Mouse (Mus musculus): ENCODE results near the gene Scd1. TPM values are rescaled to one million over a fixed set of nuclear protein-coding genes. Genes with fewer than 3 reads are reported as not detected.

The Scd1 gene
- total RNA-seq, 2 experiments from 2014 or later: 34.1 to 67.0 TPM

- no peak for DNase-seq (ENCODE audit: low spot score)
- intact Hi-C loops (cut with DNase I): no loop called here
These were observed 4.1 kb downstream of the Scd1 start for GRCm38 (mm10) chr19:44403546-44403945.

DNA sequence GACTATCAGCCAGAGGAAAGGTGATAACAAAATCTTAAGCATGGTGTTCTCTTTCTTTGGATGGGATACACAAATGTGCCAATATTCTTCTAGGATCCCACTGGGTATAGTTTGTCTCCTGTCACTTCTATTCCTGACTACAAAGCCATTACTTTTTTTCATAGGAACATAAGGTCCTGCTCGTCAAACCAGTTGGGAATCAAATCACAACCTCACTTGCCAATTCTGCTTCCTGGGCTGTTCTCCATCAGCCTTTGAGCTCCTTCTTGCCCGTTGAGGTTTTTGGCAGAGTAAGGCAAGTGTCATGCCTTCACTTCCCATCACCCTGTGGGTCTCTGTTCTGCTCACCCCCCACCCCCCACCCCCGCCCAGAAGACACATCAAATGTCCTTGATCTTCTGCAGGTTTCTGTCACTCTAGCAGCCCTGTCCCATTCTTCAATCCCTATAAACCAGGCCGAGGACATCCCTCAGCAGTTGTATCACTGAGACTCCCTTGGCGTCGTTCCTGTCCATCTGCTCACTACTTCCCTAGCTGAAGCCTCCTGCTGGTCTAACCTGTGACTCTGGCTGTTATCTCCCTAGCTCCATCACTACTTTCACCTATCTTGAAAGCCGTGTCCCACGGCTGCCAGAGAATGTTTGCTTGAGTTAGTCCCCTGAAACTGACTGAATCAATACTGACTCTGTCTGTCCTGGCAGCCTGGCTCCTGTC, 7.0 kb downstream of the Scd1 start:
- no peak for DNase-seq (ENCODE audit: low spot score)
- intact Hi-C loops (cut with DNase I): no loop called here

DNA sequence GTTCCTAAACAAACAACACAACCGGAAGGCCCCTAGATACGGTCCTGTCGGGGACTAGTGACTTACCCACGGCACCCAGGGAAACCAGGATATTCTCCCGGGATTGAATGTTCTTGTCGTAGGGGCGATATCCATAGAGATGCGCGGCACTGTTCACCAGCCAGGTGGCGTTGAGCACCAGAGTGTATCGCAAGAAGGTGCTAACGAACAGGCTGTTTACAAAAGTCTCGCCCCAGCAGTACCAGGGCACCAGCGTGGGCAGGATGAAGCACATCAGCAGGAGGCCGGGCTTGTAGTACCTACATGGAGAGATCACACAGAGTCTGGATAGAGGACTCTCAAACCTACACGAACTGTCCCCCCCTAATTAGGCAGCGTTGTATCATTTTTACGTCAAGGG, 7.6 kb downstream of the Scd1 start:
- DNase-seq (ENCODE audit: low spot score): no peak
- intact Hi-C loops (cut with DNase I): no loop called here

DNA sequence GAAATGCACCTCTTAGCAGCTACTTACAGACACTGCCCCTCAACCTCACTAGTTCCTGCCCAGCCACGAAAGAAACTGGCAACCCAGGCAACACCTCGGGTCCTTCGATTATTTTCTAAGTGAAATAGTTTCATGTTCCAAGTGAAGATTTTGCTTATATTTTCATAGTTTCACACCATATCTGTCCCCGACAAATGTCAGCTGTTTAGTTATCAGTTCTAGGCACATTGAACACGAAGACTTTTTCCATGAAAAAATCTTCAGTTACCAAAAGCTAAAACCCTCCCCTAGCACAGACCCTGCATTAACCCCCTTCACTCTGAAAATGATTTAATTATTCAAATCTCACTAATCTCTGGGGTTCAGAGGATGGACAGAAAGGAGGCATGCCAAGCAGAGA, 10.9 kb downstream of the Scd1 start:
- intact Hi-C loops (cut with DNase I): no loop called here
- DNase-seq (ENCODE audit: low spot score): no peak

- no peak for DNase-seq (ENCODE audit: low spot score)
These were observed 12.7 kb downstream of the Scd1 start for GRCm38 (mm10) chr19:44394972-44395371.

DNA sequence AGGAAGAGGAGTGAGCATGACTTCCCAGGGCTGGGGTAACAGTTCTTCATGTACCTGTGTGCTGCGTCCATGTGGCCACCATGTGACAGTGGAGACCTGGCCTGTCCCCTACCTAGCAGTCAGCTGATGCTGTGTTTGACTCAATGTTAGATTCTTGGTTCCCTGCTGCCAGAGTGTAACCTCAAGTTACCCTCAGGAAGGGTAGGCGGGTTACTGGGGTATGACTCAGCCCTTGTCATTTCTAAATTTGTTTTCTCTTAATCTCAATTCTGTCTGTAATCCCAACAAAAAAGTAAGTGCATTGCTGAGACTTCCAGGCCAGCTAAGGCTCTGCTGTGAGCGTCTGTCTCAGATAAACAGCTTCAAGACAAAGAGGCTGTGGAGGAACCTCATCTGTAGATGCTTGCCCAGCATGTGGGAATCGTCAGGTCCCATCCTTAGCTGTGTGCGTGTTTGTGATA, 13.7 kb downstream of the Scd1 start:
- no peak for DNase-seq (ENCODE audit: low spot score)

More at GRCm38 (mm10) chr19:44394972-44395371, 12.7 kb downstream of the Scd1 start:
- intact Hi-C loops (cut with DNase I): no loop called here

DNA sequence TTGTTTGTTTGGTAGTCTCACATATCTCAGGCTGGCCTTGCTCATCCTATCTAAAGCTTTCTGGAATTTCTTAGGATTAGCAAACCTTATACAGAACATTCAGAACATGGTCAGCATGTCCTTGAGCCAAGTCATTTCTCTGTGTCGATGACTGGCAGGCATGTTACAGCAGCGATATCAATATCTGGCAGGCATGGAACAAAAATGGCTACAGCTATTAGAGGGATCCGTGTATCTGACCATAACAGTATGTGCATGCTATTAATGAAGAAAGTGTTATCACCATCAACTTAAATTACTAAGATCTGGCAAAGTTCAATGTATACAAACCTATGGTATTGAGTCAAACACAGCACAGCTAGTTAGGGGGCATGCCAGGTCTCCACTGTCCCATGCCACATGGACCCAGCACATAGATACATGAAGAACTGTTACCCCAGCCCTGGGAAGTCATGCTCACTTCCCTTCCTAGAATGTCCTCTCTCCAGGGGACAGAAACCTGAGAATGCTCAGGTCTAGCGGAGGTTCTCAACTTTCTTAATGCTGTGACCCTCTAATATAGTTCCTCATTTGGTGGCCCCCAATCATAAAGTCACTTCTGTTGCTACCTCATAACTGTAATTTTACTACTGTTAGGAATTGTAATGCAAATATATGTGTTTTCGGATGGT, 15.2 kb downstream of the Scd1 start:
- intact Hi-C loops (cut with DNase I): no loop called here
- DNase-seq (ENCODE audit: low spot score): no peak

More for the DNA sequence above, 13.7 kb downstream of the Scd1 start:
- intact Hi-C loops (cut with DNase I): no loop called here

GRCm38 (mm10) chr19:44391856-44392255, 15.8 kb downstream of the Scd1 start:
- no peak for DNase-seq (ENCODE audit: low spot score)

DNA sequence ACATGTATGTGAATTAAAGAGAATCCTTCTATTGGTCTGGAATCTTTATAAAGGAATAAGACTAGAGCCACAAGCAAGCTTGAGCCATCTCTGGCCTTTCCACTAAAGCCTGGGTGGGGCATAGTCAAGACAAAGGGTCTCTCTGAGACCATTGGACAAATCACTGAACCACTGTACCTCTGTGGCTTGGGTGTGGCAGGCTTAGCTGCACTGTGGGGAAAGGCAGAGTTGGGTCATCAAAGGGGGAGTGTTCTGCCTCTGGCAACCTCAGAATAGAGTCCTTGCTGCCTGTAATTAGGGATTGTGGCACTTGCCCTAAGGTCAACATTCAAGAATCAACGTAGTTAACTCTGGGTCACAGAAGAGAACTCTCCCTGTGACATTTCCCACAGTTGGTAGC, 18.2 kb downstream of the Scd1 start:
- DNase-seq (ENCODE audit: low spot score): no peak

More at GRCm38 (mm10) chr19:44391856-44392255, 15.8 kb downstream of the Scd1 start:
- intact Hi-C loops (cut with DNase I): no loop called here

GRCm38 (mm10) chr19:44388475-44389428, 18.9 kb downstream of the Scd1 start:
- intact Hi-C loops (cut with DNase I): loop anchor here (2.0 kb wide), 1 partner anchor 20 kb away; no protein-coding TSS in a partner anchor
- DNase-seq (ENCODE audit: low spot score): peak; percentile 92

More for the DNA sequence above, 18.2 kb downstream of the Scd1 start:
- intact Hi-C loops (cut with DNase I): loop anchor here (2.0 kb wide), 1 partner anchor 19 kb away; no protein-coding TSS in a partner anchor

DNA sequence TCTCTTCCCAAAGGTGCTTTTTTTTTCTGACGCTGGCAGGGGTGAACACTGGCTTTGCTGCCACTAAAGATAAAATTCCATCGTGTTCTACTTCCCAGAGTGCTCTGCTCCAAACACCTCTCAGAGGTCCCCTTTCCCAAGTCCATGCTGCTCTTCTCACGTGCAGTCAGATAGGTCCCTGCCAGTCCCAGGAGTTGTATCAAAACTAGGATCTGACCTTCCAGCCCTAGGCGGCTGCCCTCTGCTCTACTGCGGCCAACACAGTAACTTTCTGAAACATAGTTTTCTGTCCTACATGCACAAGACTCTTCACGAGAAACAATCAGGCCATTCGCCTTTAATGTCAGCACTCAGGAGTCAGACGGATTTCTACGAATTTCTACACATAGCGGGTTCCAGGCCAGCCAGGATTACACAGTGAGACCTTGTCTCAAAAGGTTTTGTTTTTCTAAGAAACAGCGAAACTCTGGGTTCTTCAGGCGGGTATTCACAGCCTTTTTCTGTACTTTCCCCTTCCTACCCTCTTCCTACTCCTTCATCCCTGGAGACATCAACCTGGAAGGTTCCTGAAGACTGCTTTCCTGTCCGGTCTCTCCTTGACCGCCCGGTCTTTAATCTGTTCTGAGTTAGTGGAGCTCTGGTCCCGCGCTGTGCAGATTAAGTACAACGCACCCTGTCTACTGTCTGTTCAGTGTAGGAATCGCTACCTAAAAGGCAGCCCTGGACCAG, 19.8 kb downstream of the Scd1 start:
- intact Hi-C loops (cut with DNase I): loop anchor here (2.0 kb wide), 1 partner anchor 21 kb away; no protein-coding TSS in a partner anchor
- no peak for DNase-seq (ENCODE audit: low spot score)

- DNase-seq (ENCODE audit: low spot score): no peak
- intact Hi-C loops (cut with DNase I): no loop called here
These were observed 20.5 kb downstream of the Scd1 start for GRCm38 (mm10) chr19:44387089-44387671.

DNA sequence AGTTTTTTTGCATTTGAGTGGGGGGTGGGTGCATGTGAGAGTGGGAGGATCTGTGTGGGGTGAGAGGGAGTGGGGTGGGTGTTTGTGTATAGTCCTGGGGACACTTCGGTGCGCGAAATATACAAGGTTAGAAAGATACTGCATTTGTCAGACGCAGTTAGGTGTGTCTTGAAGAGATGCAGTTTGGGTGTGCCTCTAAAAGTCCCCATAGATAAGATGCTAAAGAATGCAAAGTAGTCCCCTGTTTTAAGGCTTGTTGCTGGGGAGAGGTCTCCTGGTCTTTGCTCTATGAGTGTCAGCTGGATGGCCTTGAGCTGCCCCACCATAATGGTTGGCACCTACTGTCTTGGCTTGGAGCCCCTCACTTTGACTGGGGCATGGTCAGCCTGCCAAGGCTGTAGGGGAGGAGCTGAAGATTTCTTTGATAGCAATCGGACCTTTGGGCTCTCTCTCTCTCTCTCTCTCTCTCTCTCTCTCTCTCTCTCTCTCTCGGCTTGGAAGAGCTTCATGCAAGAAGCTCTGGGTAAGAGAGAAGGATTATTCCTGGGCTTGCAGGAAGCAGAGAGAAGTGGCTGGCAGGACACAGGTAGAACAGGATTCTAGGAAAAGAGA, 21.7 kb downstream of the Scd1 start:
- intact Hi-C loops (cut with DNase I): no loop called here

DNA sequence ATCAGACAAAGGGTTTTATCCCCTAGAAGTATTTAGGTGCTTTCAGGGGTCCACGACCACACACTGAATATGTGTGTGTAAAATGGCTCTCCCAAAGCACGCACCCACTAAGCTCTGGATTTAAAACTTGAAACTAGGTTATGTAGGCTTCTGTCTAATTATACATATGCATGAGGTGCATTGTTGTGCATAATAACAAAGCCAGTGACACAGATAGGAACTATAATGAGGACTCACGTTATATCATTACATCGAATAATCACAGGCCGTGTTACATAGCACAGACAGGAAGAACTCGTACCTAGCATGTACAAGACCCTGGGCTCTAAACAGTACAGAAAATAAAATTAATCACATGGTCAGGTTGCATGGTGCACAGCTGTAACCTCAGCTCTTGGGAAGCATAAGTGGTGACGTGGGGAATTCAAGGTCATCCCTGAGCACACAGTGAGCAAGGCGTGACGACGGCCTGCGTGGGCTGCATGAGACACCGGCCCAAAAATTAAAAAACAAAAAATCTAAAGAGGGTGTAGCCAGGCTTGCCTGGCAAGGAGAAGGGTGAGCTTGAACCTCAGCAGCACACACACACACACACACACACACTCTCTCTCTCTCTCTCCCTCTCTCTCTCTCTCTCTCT, 24.9 kb downstream of the Scd1 start:
- no peak for DNase-seq (ENCODE audit: low spot score)
- intact Hi-C loops (cut with DNase I): no loop called here

More for the DNA sequence above, 21.7 kb downstream of the Scd1 start:
- no peak for DNase-seq (ENCODE audit: low spot score)

- intact Hi-C loops (cut with DNase I): no loop called here
- no peak for DNase-seq (ENCODE audit: low spot score)
These were observed 27.6 kb downstream of the Scd1 start for GRCm38 (mm10) chr19:44380065-44380464.

- intact Hi-C loops (cut with DNase I): no loop called here
- DNase-seq (ENCODE audit: low spot score): no peak
These were observed 28.6 kb downstream of the Scd1 start for GRCm38 (mm10) chr19:44379090-44379489.

DNA sequence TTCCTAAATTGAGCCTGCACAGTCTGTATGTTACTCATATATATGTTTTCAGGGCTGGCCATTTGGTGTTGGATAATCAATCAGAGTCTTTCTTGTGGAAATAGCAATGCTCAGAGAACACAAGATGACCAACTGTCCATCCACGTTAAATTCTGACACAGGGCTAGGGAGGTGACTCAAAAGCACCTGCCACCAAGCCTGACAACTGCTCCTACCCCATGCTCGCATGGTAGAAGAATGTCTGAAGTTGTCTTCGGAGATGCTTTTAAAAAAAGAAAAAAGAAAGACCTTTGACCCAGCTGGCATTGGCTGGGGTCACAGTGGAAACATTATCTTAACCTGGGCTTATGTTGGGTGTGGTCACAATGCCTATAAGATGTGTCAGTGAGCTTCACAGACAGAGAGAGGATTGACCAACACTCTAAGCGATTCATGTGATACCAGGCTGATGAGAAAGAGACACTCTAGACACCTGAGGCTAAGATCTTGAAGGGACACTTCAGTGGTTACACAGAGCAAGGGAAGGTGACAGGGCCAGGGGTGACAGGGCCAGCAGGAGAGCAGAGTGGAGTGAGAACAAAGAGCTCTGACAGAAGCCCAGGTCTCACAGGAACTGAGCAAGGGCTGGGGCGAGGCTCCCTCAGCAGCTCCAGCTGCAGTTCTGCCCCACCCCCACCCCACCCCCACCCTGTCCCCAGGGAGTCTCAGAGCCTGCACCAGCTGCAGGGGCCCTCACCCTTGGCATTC, 29.9 kb downstream of the Scd1 start:
- no peak for DNase-seq (ENCODE audit: low spot score)
- intact Hi-C loops (cut with DNase I): no loop called here

All from heart, postnatal 25 days (tissue).